Mouse (Mus musculus) limb, embryonic 14.5 days (tissue): ENCODE data around the gene Snx1. TPM values are rescaled to one million over a fixed set of nuclear protein-coding genes. Genes with fewer than 3 reads are reported as not detected.

Experiments
- ATAC-seq: fragments of 200-750 bp; cut with Nextera tagmentation; 2 replicates; pipeline ENCODE4 v1.8.0; 2017; ENCODE audit warnings: low read depth, moderate number of reproducible peaks, moderate TSS enrichment; ENCODE audit not compliant: low FRiP score
- DNase-seq: peaks from one replicate; pipeline ENCODE4 v3.0.0-alpha.2; 2015; ENCODE audit warnings: low spot score
- H3K27ac ChIP-seq: fragments of 300-500 bp; sonication (generic); replicated peaks from 2 replicates; pipeline ENCODE4 v1.5.1; 2014; ENCODE audit warnings: low read depth, mild to moderate bottlenecking, low read length, moderate library complexity, mixed read lengths
- H3K27me3 ChIP-seq: fragments of 300-500 bp; sonication (generic); 2 replicates; pipeline ENCODE4 v1.6.1; 2014; ENCODE audit warnings: low read length, mixed read lengths; ENCODE audit not compliant: control insufficient read depth, insufficient read depth
- H3K36me3 ChIP-seq: fragments of 300-500 bp; sonication (generic); 2 replicates; pipeline ENCODE4 v1.6.1; 2014; ENCODE audit warnings: mild to moderate bottlenecking, low read length, moderate library complexity, mixed read lengths; ENCODE audit not compliant: control insufficient read depth, insufficient read depth
- H3K4me1 ChIP-seq: fragments of 300-500 bp; sonication (generic); 2 replicates; pipeline ENCODE4 v1.6.1; 2014; ENCODE audit warnings: antibody characterized with exemption, low read length, mixed read lengths; ENCODE audit not compliant: control insufficient read depth, insufficient read depth
- H3K4me2 ChIP-seq: fragments of 300-500 bp; sonication (generic); replicated peaks from 2 replicates; pipeline ENCODE4 v1.6.1; 2014; ENCODE audit warnings: low read depth, mild to moderate bottlenecking, low read length, moderate library complexity; ENCODE audit not compliant: severe bottlenecking
- H3K4me3 ChIP-seq: fragments of 300-500 bp; sonication (generic); replicated peaks from 2 replicates; pipeline ENCODE4 v1.5.1; 2014; ENCODE audit warnings: low read length
- H3K9ac ChIP-seq: fragments of 300-500 bp; sonication (generic); 2 replicates; pipeline ENCODE4 v1.6.1; 2014; ENCODE audit warnings: mild to moderate bottlenecking, low read depth, low read length, moderate library complexity; ENCODE audit not compliant: severe bottlenecking
- H3K9me3 ChIP-seq: fragments of 300-500 bp; sonication (generic); 2 replicates; pipeline ENCODE4 v1.6.1; 2016; ENCODE audit warnings: low read length; ENCODE audit not compliant: control insufficient read depth
- POLR2A ChIP-seq: fragments of 200-500 bp; IDR thresholded peaks from 2 replicates; pipeline ENCODE4 v1.8.0; 2012; ENCODE audit warnings: inconsistent platforms, mild to moderate bottlenecking, moderate library complexity, borderline replicate concordance; ENCODE audit not compliant: insufficient read depth, insufficient read length; ENCODE audit errors: extremely low read depth
- WGBS: fragments of 180-500 bp; shearing (Covaris S2); extraction: QIAGEN DNeasy Blood & Tissue Kit; methylation state at CpG from one replicate; pipeline ENCODE4 v1.1.7; 2014; 5-methylcytosine and 5-hydroxymethylcytosine counted together
- polyA plus RNA-seq, 2 experiments: library from polyadenylated mRNA; depleted of rRNA in 1 of 2; stranded (reverse) in 1 of 2; unstranded in 1 of 2; fragments of >200 nt; fragmentation: Nextera tagmentation in 1 of 2; extraction: Ambion mirVana in 1 of 2; gene quantifications; 2 replicates each; pipeline versions ENCODE4 v1.2.1 to v1.2.3; 2012 to 2014

Gene Snx1
- polyA plus RNA-seq, 2 experiments, result 111 to 123 TPM

- TF ChIP-seq POLR2A, result no peak
- Histone ChIP-seq H3K9ac (no peak overlapping the region), H3K4me1 (peaks cover 11% of the 10 kb centered on the region), H3K27ac (no peak overlapping the region), H3K27me3 (peaks cover 17% of the 10 kb centered on the region; the same call in 1 of the 2 replicates), H3K9me3 (no peaks in the 10 kb centered on the region), H3K4me2 (no peak overlapping the region), H3K4me3 (no peak overlapping the region), H3K36me3 (peaks cover 49% of the 10 kb centered on the region)
- 96% methylated on average over 9 of the region's 11 CpGs for WGBS
- DNase-seq (no peak), ATAC-seq (no peak)
Observed at GRCm38 (mm10) chr9:66064316-66064715, 62.1 kb downstream of the Snx1 start.

GRCm38 (mm10) chr9:66063446-66063845 lies 62.9 kb downstream of the Snx1 start:
- no peak for DNase-seq
- WGBS, result 93% methylated on average over 3 of the region's 3 CpGs
- Histone ChIP-seq H3K27ac (no peak overlapping the region), H3K9me3 (no peaks in the 10 kb centered on the region), H3K27me3 (peaks cover 9% of the 10 kb centered on the region; the same call in 1 of the 2 replicates), H3K36me3 (peaks cover 49% of the 10 kb centered on the region), H3K9ac (no peak overlapping the region), H3K4me3 (no peak overlapping the region), H3K4me1 (peaks cover 13% of the 10 kb centered on the region), H3K4me2 (no peak overlapping the region)
- TF ChIP-seq POLR2A, result no peak
- no peak for ATAC-seq

DNA sequence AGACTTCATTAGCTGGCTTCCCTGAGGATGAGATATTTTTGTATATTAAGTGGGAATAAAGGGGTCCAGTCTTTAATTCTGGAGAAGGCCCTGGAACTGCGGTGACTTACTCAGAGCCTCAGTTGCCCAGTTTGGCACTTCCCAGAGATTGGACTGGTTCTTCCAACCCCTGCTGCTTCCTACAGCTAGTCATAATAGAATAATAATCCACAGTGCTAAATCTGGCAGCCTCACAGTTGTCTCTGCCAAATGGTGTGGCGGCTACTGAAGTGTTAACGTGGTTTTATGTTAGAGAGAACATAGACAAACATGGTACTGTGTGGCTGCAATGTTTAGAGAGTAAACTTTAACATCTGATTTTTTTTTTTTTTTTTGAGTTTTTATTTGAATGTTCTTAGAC lies 64.7 kb downstream of the Snx1 start:
- Histone ChIP-seq H3K4me3 (peak overlapping the region; percentile 76; the same call in 1 of the 2 replicates), H3K4me2 (peak overlapping the region; percentile 54), H3K9ac (no peak overlapping the region), H3K36me3 (peaks cover 39% of the 10 kb centered on the region), H3K27me3 (no peaks in the 10 kb centered on the region), H3K27ac (no peak overlapping the region), H3K9me3 (no peaks in the 10 kb centered on the region), H3K4me1 (peaks cover 13% of the 10 kb centered on the region)
- DNase-seq (no peak), ATAC-seq (no peak)
- no peak for TF ChIP-seq POLR2A
- WGBS, result 92% methylated on average over 3 of the region's 3 CpGs

DNA sequence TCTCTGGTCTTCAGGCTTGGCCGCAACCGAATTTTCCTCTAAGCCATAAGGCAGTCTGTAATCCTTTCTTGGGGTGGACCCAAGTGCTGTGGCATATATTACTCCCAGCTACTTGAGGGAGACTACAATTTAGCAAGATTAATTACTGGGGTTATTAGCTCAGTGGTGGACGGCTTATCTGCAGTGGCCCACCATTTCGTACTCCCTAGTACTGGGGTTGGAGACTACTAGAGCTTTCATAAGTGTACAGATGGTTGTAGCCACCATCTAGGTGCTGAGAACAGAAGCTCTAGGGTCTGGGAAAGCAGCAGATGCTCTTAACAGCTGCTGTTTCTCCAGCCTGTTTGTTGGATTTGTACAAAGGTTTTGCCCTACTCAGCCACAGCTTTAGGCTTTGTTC lies 65.4 kb downstream of the Snx1 start:
- WGBS, result 34% methylated on average over 4 of the region's 4 CpGs
- no peaks in the 10 kb centered on the region for H3K27me3 ChIP-seq
- no peak for ATAC-seq
- DNase-seq, result no peak
- peak overlapping the region; percentile 85 for H3K9ac ChIP-seq
- TF ChIP-seq POLR2A, result no peak
- peak overlapping the region; percentile 76 for H3K4me3 ChIP-seq
- H3K4me1 ChIP-seq, result peaks cover 13% of the 10 kb centered on the region
- no peaks in the 10 kb centered on the region for H3K9me3 ChIP-seq
- peak overlapping the region; percentile 54 for H3K4me2 ChIP-seq
- no peak overlapping the region; the same call in 1 of the 2 replicates for H3K27ac ChIP-seq
- H3K36me3 ChIP-seq, result peaks cover 32% of the 10 kb centered on the region

DNA sequence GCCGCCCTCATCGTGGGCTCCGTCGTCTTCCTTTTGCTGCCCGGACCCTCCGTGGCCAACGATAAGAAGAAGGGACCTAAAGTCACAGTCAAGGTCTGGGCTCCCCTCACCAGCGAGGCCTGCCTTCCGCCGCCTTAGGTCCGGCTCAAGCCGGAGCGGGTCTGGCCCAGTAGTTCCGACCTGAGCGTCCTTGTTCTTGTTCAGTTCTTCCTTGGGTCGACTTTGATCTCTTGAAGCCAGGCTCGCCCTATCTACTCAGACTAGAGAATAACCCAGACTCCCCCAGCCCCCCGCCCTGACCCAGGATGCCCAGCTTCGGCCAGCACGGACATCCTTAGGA lies 66.1 kb downstream of the Snx1 start:
- H3K27ac ChIP-seq, result peak overlapping the region; percentile 71
- no peak for DNase-seq
- WGBS, result under 1% methylated on average over 20 of the region's 20 CpGs

GRCm38 (mm10) chr9:66059583-66060307 lies 66.6 kb downstream of the Snx1 start, which contains the start of gene Ppib:
TSS of gene Ppib (plus strand) at chr9:66060222.
- TF ChIP-seq POLR2A, result peak; percentile 77; the same call in 1 of the 2 replicates
- peaks cover 13% of the 10 kb centered on the region for H3K4me1 ChIP-seq
- peak within 1 kb of the TSS; percentile 85 for H3K9ac ChIP-seq
- H3K9me3 ChIP-seq, result no peaks in the 10 kb centered on the region
- H3K36me3 ChIP-seq, result peaks cover 22% of the 10 kb centered on the region
- H3K27ac ChIP-seq, result peak within 1 kb of the TSS; percentile 71
- no peaks in the 10 kb centered on the region for H3K27me3 ChIP-seq
- under 1% methylated on average over 49 of the region's 51 CpGs for WGBS
- ATAC-seq (peak; percentile 99), DNase-seq (peak; percentile 99)
- peak within 1 kb of the TSS; percentile 76 for H3K4me3 ChIP-seq
- peak within 1 kb of the TSS; percentile 75 for H3K4me2 ChIP-seq

More for the DNA sequence above, 66.1 kb downstream of the Snx1 start:
- H3K4me3 ChIP-seq, result peak overlapping the region; percentile 76
- peak overlapping the region; percentile 85 for H3K9ac ChIP-seq
- TF ChIP-seq POLR2A, result 0 out of 2 replicates have a peak, but pooled peaks have one; percentile 88
- H3K4me1 ChIP-seq, result peaks cover 13% of the 10 kb centered on the region
- no peaks in the 10 kb centered on the region for H3K27me3 ChIP-seq
- H3K36me3 ChIP-seq, result peaks cover 25% of the 10 kb centered on the region
- ATAC-seq, result peak; percentile 58
- H3K9me3 ChIP-seq, result no peaks in the 10 kb centered on the region
- peak overlapping the region; percentile 54 for H3K4me2 ChIP-seq
